Mouse (Mus musculus): ENCODE measurements around the gene Gm26661.

Gene Gm26661

DNA sequence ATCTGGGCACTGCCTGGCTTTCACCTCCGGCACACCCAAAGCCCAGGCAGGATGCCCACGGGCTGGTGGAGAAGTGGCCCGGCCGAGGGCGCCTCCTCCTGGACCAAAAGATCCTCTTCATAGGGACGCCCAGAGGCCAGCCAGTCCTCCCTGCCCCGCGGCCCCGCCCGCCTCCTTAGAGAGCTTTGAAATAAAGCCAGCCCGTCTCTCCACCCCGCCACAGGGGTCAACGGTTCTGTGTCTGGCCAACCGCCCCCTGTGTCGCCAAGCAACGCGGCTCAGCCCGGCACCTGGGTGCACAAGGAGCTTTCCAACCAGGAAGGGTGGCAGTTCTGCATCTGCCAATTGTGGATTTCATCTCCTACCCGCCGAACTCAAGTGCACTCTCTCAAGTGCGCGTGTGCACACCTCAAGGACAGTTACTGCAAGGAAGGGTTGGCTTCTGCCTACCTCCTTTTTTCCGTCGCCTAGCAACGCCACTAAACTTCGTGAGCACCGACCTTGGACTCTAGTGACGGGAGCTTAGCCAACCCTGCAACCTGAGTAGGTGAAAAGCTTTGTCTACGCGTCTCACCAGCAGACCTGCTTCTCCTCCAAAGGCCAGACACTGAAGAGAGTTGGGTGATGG lies at the start of gene Gm26661:
Gene Gm26661 (plus strand): TSS at position 56 of the 628 bp plus-strand sequence.
- peak in 1 of 2 experiments; percentile 28 for DNase-seq (ENCODE audit: low spot score in 2 of 2)

DNA sequence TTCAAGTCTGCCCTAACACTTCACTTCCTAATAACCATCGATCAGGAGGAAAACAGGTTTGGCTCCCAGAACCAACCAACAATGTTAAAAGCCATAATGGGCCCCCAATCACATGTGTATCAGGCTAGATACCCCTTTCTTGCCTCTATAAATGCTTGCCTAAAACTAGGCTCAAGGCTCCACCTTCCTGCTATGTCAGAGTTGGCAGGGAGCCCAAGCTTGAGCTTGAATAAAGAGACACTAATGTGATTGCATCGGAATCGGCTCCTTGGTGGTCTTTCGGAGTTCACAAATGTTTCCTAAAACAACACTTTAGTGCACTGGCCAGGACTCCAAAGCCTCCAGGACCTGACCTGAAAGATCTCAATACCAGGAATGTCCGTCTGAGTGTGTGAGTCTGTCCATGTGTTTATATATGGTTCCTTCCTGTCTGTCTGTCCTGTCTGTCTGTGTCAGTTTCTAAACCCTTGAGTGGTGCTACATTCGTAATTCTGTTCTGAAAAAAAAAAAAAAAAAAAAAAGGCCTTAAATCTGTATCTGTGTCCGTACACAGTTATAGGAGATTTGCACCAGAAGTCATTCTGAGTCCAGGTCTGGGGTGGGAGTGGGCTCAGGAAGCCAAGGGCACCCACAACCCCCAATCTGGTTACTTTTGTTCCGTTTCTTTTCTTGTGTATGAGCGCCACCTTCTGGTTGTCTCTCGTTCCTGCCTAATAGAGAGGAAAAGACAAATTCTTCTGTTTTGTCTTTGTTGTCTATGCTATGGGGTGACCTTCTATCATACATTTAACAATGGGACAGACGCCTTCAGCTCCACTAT lies 42.2 kb upstream of the Gm26661 start:
- no peak for DNase-seq (ENCODE audit: low spot score in 2 of 2)

DNA sequence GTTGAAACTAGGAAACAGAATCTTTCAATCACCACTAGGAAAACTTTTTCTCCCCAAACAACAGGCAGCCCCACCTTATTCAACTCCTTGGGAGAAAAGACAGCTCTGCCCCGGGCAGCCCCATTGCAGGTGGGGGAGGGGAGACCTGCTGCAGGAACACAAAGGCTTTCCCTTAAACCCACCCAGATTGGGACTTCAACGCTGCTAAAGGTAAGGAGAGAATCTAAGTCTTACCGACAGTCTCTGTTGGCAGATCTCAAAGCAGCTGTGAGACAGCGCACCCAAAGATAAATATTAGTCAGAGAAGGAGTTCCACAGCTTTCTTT lies 41.7 kb upstream of the Gm26661 start:
- no peak for DNase-seq (ENCODE audit: low spot score in 2 of 2)

DNA sequence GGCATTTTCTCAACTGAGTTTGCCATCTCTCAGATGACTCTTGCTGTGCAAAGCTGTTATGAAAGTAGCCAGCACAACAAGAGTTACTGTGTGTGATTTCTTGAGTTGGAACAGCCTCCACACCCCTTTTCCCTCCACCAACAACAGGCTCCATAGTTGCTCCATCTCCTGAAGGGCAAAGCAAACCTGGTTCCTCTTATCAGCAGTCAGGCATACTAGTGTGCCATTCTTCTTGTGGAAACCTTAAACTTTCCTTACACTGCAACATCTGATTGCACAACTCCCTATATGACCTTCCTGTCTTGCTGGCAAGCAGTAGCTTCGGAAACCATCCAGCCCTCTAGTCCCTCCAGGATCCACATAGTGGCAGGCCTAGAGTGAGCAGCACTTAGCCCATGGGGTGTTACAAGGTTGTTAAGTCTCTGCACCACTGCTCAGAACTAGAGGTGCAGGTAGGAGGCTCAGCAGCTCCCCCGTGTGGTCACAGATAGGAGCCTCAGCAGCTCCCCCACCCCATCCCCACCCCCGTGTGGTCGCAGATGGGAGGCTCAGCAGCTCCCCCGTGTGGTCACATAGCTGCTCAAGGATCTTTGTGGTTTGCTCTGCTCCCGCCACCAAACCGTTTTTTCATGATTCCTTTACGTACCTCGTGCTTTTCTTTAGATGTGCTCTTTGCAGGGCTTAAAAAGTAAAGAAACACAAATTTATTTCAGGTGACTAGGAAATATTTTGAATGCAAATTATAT lies 25.6 kb upstream of the Gm26661 start:
- peak; percentile 63 to 70 for DNase-seq (ENCODE audit: low spot score in 2 of 2)

DNA sequence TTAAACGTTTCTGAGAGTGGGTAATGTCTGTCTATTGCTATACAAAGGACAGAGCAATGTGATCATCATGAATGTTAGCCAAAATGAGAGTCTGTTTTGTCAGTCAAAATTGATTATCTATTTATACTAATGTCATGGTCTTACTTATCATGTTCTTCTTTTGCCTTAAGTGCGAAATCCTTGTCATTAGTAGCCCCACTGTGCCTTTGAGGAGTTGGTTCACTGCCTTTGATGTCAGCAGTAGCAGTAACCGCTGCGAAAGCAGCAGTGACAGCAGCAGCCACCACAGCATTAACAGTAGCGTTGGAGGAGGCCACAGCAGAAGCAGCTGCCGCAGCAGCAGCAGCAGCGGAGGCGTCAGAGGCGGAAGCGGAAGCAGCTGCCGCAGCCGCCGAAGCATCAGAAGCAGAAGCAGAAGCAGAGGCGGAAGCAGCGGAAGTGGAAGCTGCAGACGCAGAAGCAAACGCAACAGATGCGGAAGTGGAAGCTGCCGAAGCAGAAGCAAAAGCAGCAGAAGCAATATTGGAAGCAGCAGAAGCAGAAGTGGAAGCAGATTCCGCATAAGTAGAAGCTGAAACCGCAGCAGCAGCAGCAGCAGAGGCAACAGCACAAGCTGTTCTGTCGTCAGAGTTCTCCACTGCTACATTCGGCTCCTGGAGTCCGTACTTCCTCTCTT lies 17.5 kb upstream of the Gm26661 start:
- DNase-seq (ENCODE audit: low spot score in 2 of 2): peak in 1 of 2 experiments; percentile 16

DNA sequence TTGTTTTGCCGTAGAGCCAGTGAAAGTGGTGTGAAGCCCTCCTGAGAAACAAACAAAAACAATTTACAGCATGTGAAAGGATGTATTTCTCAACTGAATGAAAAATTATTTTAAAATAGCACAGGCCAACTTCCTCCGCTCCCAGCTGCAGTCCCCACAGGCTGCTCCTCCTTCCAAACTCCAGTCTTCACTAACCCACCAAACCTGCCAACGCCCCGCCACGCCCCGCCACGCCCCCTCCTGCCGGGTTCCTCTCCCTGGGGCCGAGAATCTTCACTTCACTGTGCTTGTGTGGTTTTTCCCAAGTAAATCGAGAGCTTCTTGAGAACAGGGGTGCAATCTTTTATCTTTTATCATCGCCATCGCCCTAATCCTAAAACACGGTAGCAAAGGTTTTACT lies 5.3 kb upstream of the Gm26661 start:
- DNase-seq (ENCODE audit: low spot score in 2 of 2): no peak

DNA sequence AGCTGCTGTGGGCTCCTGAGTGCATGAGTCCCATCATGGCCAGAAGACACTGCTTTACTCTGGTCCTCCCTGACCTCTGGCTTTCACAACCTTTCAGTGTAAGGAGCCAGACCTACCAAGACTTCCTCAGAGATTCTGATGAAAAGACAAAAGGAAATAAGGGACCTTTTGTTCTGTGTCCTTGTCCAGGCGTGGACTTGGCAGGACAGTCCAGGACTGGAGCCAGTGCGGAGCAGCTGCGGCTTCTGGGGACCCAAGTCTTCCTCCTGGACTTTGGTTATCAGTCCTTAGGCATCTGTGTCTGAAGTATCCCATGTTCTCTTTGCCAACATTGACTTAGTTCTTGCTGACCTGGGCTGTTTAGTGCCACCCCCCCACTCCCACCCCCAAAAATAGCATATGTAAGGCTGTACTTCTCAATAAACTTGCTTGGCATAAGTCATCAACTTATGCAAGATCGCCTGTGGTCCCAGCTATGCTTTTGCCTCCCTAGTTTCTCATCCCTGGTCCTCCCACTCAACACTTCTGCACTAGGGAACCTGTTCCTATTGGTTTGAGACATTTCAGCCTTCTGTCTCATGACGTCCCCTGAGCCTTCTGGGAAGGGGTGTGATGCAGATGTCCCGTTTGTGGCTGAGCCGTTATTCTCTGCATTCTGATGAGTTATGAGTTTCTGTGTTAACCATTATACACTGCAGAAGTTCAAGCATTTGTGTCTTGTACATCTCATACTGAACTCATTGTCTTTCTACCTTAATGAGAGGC lies 1.9 kb upstream of the Gm26661 start:
- peak in 1 of 2 experiments; percentile 33 for DNase-seq (ENCODE audit: low spot score in 2 of 2)

DNA sequence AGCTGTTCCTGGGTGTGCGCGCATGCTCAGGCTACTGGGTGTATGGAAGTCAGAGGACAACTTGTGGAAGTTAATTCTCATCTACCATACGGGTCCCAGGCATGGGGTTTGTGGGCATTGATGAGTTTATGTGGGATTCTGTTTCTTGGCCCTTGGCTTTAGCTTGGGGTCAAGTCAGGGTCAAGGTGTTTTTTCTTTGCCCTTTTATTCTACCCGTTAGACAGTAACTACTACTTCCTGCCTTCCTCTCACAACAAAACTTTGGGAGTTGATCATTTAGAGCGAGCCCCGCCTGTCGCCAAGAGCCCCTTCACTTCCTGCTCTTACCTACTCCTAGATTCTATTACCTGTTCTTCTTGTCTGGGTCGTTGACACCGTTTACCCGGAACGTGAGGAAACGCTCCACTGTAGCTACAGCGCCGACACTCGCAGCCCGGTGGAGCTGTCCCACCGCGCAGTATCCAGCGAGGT lies 291 bp upstream of the Gm26661 start:
- no peak for DNase-seq (ENCODE audit: low spot score in 2 of 2)

DNA sequence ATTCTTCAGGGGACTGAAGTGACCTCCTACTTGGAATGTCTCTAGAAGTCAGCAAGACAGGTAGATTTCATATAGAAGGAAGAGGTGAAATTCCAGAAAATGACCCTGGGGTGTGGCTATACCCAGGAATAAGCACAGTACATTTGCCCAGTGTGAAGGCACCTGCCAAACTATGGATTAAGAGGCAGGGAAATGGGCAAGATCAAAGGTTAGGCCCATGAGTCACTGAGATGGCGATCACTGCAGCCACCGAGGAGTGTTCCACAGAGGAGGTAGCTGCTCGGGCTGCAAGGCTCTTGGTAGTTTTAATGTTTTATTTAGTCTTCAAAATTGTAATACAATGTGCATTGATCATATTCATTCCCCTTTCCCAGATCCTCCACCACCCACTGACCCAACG lies 4.6 kb downstream of the Gm26661 start:
- no peak for DNase-seq (ENCODE audit: low spot score in 2 of 2)

DNA sequence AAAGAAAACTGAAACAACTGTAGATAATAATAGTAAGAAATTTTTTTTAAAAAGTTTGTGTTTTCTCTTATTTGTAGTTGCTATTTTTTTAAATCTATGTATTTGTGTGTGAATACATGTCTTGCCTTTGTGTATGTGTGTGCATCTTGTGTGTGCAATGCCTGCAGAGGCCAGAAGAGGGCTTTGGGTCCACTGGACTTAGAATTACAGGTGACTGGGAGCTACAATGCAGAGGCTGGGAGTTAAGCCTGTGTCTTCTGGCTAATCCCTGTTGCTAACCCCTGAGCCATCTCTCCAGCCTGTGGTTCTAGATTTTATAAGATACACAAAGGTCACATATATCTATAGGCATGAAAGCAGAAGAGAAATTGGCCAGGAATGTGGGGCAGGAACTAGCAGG lies 9.2 kb downstream of the Gm26661 start:
- DNase-seq (ENCODE audit: low spot score in 2 of 2): no peak

DNA sequence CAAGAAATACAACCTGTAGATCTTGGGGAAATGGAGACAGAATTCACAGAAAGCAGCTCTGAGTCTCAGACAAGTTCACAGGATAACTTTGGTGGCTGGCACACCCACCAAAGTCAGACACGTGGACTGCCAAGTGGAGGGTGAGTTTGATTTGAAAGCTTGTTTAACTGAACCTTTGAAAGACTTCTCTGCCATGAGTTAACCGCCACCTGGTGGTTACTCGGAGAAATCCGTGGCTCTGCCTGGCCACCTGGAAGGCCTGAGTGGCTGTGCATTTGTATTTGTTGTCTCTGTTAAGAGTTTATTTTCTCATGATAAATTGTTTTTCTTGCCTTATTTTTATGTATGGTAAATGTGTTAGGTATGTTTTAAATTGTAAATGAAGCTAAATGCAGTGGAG lies 10.4 kb downstream of the Gm26661 start:
- peak in 1 of 2 experiments; percentile 27 for DNase-seq (ENCODE audit: low spot score in 2 of 2)

DNA sequence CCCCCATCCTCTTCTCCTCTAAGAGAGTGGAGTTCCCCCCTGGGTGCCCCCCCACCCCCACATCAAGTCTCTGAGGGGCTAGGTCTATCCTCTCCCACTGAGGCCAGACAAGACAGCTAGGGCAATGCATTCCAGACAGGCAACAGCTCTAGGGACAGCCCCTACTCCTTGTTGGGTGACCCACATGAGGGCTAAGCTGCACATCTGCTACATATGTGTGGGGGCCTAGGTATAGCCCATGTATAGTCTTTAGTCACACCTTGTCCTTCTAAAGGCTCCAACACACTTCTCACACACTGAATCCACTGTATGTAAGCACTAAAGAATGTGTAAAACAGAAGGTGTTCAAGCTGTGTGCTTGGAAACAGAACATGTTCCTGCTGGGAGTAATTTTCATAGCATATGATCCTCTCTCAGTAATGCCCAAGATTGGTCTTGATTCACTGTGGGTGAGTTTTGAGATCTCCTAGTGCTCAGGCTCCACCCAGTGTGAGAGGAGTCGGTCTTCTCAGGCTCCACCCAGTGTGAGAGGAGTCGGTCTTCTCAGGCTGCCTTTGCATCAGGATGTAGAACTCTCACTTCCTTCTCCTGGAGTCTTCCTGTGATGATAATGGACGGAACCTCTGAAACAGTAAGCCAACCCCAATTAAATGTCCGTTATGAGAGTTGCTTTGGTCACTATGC lies 12.6 kb downstream of the Gm26661 start:
- no peak for DNase-seq (ENCODE audit: low spot score in 2 of 2)

DNA sequence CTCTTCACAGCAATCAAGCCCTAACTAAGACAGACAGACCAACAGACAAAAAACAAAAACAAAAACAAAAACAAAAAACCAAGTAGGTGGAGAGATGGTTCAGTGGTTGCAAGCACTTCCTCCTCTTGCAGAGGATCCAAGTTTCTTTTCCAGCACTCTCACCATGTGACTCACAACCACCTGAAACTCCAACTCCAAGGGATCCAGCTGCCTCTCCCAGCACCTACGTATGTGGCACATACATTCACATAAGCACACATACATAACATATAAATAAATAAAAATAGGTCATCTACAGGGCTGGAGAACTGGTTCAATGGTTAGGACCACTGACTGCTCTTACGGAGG lies 13.1 kb downstream of the Gm26661 start:
- DNase-seq (ENCODE audit: low spot score in 2 of 2): no peak

DNA sequence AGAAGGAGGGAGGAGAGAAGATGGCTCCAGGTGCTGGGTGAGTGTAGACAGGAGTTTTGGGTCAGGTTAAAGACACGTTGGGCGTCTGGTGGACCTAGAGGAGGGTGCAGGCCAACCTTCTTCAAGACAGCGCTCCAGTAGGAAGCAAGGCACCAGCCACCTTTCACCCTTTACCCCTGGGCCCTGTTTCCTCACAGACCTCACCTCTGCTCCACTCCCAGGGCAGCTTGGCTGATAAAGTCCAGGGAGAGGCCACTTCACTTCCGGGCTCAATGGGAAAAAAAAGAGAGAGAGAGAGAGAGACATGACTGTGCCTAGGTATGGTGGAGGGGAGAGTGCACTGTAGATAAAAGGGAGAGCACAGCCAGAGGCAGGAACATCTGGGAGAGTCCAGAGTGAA lies 16.3 kb downstream of the Gm26661 start:
- no peak for DNase-seq (ENCODE audit: low spot score in 2 of 2)

DNA sequence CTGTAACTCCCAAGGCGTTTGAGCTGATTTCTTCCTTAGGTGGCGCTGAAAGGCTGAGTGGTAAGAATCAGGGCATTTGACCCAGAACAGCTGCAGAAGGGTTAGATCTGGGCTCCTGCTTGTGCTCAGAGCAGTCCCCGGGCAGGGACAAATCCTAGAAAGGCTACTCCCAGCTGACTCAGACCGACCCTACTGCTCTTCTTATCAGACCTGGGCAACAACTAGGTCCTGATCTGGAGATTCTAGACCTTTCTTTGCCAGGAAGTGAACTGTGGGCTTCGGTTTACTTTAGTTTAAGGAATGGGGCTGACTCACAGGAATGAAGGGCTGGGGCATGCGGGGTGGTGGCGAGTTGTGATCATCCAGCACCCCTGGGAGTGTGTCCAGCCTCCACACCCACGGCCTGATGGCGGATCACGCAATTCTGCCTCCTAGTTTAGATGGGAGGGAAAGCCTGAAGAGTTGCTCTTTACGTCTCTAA lies 17.2 kb downstream of the Gm26661 start:
- DNase-seq (ENCODE audit: low spot score in 2 of 2): no peak

DNA sequence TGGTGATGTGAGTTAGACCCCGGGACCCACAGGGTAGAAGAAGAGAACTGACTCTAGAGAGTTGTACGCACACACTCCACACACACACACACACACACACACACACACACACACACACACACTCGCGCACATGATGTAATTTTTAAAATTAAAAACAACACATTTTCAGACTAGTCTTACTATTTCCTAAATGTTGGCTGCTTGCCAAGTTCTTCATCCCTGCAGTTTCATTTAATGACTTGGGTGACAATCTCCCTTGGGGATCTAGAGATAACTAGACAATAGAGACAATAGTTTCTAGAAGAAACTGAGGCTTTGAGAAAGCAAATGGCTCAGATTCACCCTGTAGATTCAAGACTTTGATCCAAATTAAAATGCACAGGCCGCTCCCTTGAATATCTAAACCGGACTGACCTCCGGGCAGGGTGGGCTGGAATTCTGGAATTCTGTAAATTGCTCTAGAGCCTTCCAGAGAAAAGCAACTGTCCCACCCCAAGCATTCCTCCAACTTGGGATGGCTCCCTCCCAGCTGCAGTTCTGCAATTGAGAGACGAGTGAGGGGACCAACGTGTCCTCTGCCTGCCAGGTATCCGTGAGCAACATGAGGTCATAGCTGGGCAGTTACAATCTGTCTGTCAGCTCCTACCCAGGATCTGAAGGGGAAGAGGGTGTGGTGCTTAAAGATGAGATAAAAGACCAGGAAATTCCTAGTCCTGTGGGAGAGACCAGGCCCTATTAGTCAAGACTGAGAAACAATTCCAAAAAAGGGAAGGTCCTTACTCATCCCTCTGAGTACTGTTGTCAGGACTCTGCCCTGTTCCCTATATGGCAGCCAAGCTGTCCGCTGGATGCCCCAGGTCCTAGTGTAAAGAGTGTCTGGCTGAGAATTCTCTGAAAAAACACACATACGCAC lies 17.9 kb downstream of the Gm26661 start:
- no peak for DNase-seq (ENCODE audit: low spot score in 2 of 2)

DNA sequence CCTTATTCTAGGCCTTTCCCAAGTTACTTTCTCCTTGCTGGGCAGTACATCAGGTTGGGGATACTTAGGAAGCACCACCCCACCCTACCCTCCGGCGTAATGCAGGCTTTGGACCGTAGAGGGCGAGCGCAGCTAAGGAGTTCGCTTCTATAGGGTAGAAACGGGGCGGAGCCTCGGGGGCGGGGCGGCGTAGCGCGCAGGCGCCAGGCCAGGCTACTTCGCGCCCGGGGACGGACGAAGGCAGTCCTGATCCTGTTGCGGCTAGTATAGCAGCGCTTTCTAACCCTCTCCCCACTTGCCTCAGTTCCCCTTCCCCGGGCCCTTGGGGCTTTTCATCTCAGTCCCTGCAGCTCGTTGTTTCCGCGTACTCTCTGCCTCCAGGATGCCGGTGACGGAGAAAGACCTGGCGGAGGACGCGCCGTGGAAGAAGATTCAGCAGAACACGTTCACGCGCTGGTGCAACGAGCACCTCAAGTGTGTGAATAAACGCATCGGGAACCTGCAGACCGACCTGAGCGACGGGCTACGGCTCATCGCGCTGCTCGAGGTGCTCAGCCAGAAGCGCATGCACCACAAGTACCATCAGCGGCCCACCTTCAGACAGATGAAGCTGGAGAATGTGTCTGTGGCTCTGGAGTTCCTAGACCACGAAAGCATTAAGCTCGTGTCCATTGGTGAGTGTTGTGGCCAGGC lies 26.5 kb downstream of the Gm26661 start, which contains the start of gene Flnb:
Gene Flnb (plus strand): TSS at position 188 of the 693 bp plus-strand sequence.
- DNase-seq (ENCODE audit: low spot score in 2 of 2): peak; percentile 93 to 94

DNA sequence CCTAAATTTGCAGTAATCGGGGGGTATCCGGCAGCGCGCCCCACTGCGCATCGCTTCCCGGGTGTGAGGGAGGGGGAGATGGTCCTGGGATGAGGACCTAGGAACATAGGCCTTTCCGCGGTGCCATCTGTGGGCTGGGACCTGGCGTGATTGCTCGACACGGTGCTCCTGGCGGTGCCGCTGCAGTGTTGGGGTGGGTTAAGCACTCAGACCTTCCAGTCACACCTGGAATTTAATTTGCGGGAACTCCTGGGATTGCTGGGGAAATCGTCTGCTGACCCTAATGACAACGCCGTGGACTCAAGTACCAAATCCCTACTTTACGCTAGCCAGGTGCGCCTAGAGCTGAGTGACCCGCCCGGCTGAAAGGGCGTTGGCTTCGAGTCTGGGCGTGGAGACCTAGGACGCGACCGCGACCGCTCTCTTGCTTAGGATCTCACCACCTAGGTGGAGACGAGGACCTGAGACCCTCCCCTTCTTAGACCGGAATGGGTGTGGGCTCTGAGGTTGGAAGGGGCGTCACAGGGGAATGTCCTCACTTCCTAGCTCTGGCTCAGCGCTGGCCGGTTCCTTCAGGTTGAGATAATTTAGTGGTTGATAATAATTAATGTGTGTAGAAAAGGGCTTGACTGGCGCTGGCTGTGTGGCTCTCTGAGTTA lies 27.2 kb downstream of the Gm26661 start:
- DNase-seq (ENCODE audit: low spot score in 2 of 2): no peak
